Mouse (Mus musculus): ENCODE data around the gene Tmem104.

Gene Tmem104

GRCm38 (mm10) chr11:115232889-115233288, 45.6 kb downstream of the Tmem104 start:
- no peak for DNase-seq

GRCm38 (mm10) chr11:115233526-115234290, 46.4 kb downstream of the Tmem104 start:
- no peak for DNase-seq

GRCm38 (mm10) chr11:115234320-115235044, 47.2 kb downstream of the Tmem104 start:
- no peak for DNase-seq

GRCm38 (mm10) chr11:115236570-115236969, 49.3 kb downstream of the Tmem104 start:
- no peak for DNase-seq

- DNase-seq = no peak
These were observed 54.1 kb downstream of the Tmem104 start for GRCm38 (mm10) chr11:115241402-115241801.

GRCm38 (mm10) chr11:115242746-115243145, 55.5 kb downstream of the Tmem104 start:
- no peak for DNase-seq

GRCm38 (mm10) chr11:115243783-115244182, 56.5 kb downstream of the Tmem104 start:
- DNase-seq = no peak

- DNase-seq = peak; percentile 58
These were observed 57.6 kb downstream of the Tmem104 start for GRCm38 (mm10) chr11:115244840-115245239.

GRCm38 (mm10) chr11:115246386-115246785, 59.1 kb downstream of the Tmem104 start:
- DNase-seq = no peak

- no peak for DNase-seq
These were observed 60.0 kb downstream of the Tmem104 start for GRCm38 (mm10) chr11:115247240-115247639.

- DNase-seq = no peak
These were observed 60.7 kb downstream of the Tmem104 start for GRCm38 (mm10) chr11:115247945-115248344.

GRCm38 (mm10) chr11:115249721-115250404, 62.6 kb downstream of the Tmem104 start:
- DNase-seq = no peak

GRCm38 (mm10) chr11:115250405-115251090, 63.3 kb downstream of the Tmem104 start:
- no peak for DNase-seq

- DNase-seq = no peak
These were observed 64.0 kb downstream of the Tmem104 start for GRCm38 (mm10) chr11:115251258-115251657.

- DNase-seq = no peak
These were observed 70.7 kb downstream of the Tmem104 start for GRCm38 (mm10) chr11:115257775-115258510.

- DNase-seq = no peak
These were observed 71.8 kb downstream of the Tmem104 start for GRCm38 (mm10) chr11:115259134-115259533.

GRCm38 (mm10) chr11:115262954-115263353, 75.7 kb downstream of the Tmem104 start:
- no peak for DNase-seq

GRCm38 (mm10) chr11:115264136-115264861, 77.0 kb downstream of the Tmem104 start:
- no peak for DNase-seq

- DNase-seq = no peak
These were observed 77.8 kb downstream of the Tmem104 start for GRCm38 (mm10) chr11:115264862-115265668.

- DNase-seq = no peak
These were observed 78.6 kb downstream of the Tmem104 start for GRCm38 (mm10) chr11:115265771-115266399.
